Mouse (Mus musculus) lung, adult 2 months (tissue): ENCODE measurements around the gene Smg5. TPM values are rescaled to one million over a fixed set of nuclear protein-coding genes. Genes with fewer than 3 reads are reported as not detected.
A peak's percentile ranks its signal among the peaks of the same experiment; 100 is the strongest.

Source experiments
- DNase-seq: peaks from one replicate; pipeline ENCODE4 v3.0.0; 2022
- H3K4me1 ChIP-seq: fragments of 200-500 bp; 2 replicates; pipeline ENCODE4 v1.6.1; 2011; ENCODE audit warnings: low read length; ENCODE audit not compliant: control insufficient read depth, insufficient read depth
- H3K4me3 ChIP-seq: fragments of 200-500 bp; replicated peaks from 2 replicates; pipeline ENCODE3; 2011; ENCODE audit warnings: low read depth, mild to moderate bottlenecking, control low read depth, low read length; ENCODE audit errors: extremely low read depth
- CTCF ChIP-seq: fragments of 200-500 bp; IDR thresholded peaks from 2 replicates; pipeline ENCODE4 v1.5.1; 2011; ENCODE audit warnings: mild to moderate bottlenecking, low read length, control low read depth; ENCODE audit not compliant: insufficient read depth
- POLR2A ChIP-seq: fragments of 200-500 bp; IDR thresholded peaks from 2 replicates; pipeline ENCODE4 v1.6.1; 2011; ENCODE audit warnings: low read depth, mild to moderate bottlenecking, control low read depth, low read length, borderline replicate concordance; ENCODE audit errors: extremely low read depth
- WGBS: fragments of 180-500 bp; shearing (Covaris S2); methylation state at CpG from one replicate; pipeline ENCODE4 v1.1.7; 2018; 5-methylcytosine and 5-hydroxymethylcytosine counted together
- polyA plus RNA-seq: library from polyadenylated mRNA; depleted of rRNA; stranded (reverse); fragments of >200 nt; gene quantifications from 2 replicates; pipeline ENCODE4 v1.2.3, GENCODE M21; 2012

Gene Smg5
- polyA plus RNA-seq, 1 experiment: 63.7 TPM

DNA sequence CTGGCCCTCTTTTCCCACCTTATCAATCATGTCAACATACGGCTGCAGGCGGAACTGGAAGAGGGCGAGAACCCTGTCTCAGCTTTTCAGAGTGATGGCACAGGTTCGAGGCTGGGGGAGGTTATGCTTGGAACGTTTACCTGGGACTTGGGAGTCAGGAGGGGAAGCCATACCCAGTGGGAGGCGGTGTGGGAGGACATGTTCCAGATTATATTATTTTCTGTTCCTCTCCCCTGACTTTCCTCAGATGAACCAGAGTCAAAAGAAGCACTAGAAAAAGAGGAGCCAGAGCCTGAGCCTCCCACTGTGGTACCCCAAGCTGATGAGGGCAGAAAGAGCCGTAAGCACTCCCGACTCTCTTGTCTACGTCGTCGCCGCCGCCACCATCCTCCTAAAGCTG is 14.7 kb downstream of the Smg5 start:
- TF ChIP-seq CTCF (no peak), POLR2A (no peak)
- no peak overlapping the region for H3K4me3 ChIP-seq
- no peaks in the 10 kb centered on the region for H3K4me1 ChIP-seq
- DNase-seq: no peak
- 87% methylated on average over 13 of the region's 13 CpGs for WGBS

GRCm38 (mm10) chr3:88352907-88353306 is 16.8 kb downstream of the Smg5 start:
- no peak overlapping the region for H3K4me3 ChIP-seq
- WGBS: 72% methylated on average over 9 of the region's 9 CpGs
- no peak for DNase-seq
- no peaks in the 10 kb centered on the region for H3K4me1 ChIP-seq
- TF ChIP-seq POLR2A (no peak), CTCF (no peak)

DNA sequence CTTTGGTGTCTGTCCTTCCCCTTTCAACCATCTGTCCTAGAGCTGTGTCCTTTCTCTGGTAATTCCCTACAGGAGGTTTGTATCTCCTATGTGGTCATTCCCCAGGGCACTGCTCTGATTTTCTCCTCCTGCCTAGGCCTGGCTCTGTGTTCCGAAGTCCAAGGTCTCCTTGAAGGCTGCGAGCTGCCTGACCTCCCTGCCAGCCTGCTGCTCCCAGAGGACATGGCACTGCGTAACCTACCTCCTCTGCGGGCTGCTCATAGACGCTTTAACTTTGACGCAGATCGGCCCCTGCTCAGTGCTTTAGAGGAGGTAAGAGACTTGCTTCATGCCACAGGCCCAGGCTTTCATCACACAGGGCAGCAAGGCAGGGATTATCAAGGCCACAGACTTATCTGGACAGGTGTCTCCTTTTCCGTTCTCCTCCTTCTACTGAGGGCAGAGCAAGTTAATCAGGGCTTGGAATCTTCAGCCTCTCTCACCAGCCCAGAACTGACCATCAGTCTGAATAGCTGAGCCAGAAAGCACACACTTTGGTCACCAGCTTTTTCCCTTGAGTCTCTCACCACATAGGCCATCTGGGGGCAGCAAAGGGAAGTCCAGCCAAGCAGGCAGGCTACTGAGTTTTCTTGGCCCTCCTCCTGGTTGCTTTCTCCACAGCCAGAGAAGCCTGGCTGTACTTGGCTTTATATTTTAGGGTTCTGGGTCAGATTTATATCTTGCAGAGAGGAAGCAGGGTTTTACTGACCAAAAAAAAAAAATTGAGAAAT is 18.5 kb downstream of the Smg5 start:
- no peak for TF ChIP-seq POLR2A
- TF ChIP-seq CTCF: no peak
- DNase-seq: no peak
- WGBS: 92% methylated on average over 8 of the region's 8 CpGs
- Histone ChIP-seq H3K4me1 (no peaks in the 10 kb centered on the region), H3K4me3 (no peak overlapping the region)

GRCm38 (mm10) chr3:88359584-88359983 is 23.5 kb downstream of the Smg5 start:
- Histone ChIP-seq H3K4me3 (no peak overlapping the region), H3K4me1 (peaks cover under 1% of the 10 kb centered on the region; the same call in 1 of the 2 replicates)
- no peak for DNase-seq
- WGBS: 78% methylated on average over 5 of the region's 5 CpGs
- TF ChIP-seq CTCF (no peak), POLR2A (no peak)

- Histone ChIP-seq H3K4me3 (no peak overlapping the region), H3K4me1 (peaks cover 4% of the 10 kb centered on the region; the same call in 1 of the 2 replicates)
- TF ChIP-seq CTCF (no peak), POLR2A (no peak)
- DNase-seq: no peak
- 62% methylated on average over 3 of the region's 3 CpGs for WGBS
Measured at GRCm38 (mm10) chr3:88359989-88360388, 23.9 kb downstream of the Smg5 start.

GRCm38 (mm10) chr3:88361096-88361495 is 25.0 kb downstream of the Smg5 start:
- DNase-seq: no peak
- no peak overlapping the region for H3K4me3 ChIP-seq
- 56% methylated on average over 6 of the region's 6 CpGs for WGBS
- TF ChIP-seq CTCF: no peak
- no peak for TF ChIP-seq POLR2A
- H3K4me1 ChIP-seq: peaks cover 4% of the 10 kb centered on the region; the same call in 1 of the 2 replicates

DNA sequence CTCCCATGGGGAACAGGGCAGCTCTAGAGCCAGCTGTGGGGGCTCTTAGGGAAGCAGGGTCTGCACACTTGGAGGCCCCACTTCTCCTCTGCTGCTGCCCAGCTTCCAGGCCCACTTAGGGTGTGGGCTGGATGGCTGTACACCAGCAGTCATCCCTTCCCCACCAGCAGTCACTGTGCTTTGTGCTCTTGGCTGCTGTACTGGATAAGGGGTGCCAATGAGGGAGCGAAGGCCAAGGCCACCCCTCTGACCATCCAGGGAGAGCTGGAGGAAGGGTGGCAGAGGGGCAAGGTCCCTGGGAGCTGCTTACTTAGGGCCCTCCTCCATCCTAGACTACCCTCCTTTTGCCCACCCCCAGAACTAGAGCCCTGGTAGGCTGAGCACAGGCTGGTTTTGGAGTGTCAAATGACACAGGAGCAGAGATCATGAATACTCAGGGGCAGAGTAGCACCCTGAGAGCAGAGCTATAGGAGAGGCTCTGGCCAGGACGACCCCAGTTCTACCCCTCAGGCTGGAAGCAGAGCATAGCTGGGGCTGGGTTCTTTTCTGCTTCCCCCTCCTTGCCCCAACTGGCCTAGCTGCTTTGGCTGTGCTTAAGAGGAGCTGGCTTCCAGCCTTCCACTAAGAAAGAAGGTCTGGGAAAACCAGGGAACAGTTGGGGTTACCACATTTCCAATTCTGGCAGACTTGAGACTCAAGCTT is 25.7 kb downstream of the Smg5 start:
- WGBS: 84% methylated on average over 2 of the region's 2 CpGs
- no peak for TF ChIP-seq CTCF
- TF ChIP-seq POLR2A: no peak
- H3K4me3 ChIP-seq: no peak overlapping the region
- DNase-seq: no peak
- H3K4me1 ChIP-seq: peaks cover 4% of the 10 kb centered on the region; the same call in 1 of the 2 replicates

- Histone ChIP-seq H3K4me1 (peaks cover 4% of the 10 kb centered on the region; the same call in 1 of the 2 replicates), H3K4me3 (no peak overlapping the region)
- TF ChIP-seq POLR2A: no peak
- no peak for TF ChIP-seq CTCF
- no peak for DNase-seq
- 49% methylated on average over 4 of the region's 4 CpGs for WGBS
Measured at GRCm38 (mm10) chr3:88363700-88364099, 27.6 kb downstream of the Smg5 start.

DNA sequence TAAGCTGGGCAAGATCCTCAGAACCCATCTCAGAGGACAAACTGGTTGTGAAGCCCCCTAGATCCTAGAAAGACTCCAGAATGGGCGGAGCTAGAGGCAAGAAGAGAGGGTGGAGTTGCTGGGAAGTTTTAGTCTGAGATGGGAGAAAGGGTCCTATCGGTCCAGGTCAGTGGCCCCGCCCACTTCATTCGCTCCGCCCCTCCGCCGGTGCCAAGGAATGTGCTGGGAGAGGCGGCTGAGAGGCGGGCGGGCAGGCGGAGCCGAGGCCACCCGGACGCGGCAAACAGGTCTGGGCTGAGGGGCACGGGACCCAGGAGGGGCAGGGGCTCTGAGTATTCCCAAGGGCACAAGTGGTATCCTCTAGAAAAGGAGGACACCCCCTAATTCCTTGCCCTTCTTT is 28.3 kb downstream of the Smg5 start, which contains the start of gene Paqr6:
Gene Paqr6, plus strand, starts transcription at position 248 of the 400 bp plus-strand sequence.
- TF ChIP-seq POLR2A: no peak
- no peak for TF ChIP-seq CTCF
- peaks cover 4% of the 10 kb centered on the region; the same call in 1 of the 2 replicates for H3K4me1 ChIP-seq
- WGBS: 13% methylated on average over 16 of the region's 16 CpGs
- peak; percentile 79 for DNase-seq
- H3K4me3 ChIP-seq: peak within 1 kb of the TSS; percentile 34
